Mouse (Mus musculus) frontal cortex, adult (tissue): ENCODE results near the gene Babam2.
"Not testable (repeated sequence)": the region's sequence is repeated elsewhere in the genome, so short reads cannot be mapped to it uniquely, and the experiment has no call there.

Experiments
- ATAC-seq: cut with Nextera tagmentation; 2 replicates; pipeline ENCODE4 v1.9.2; 2017; ENCODE audit warnings: mild to moderate bottlenecking, moderate library complexity, mixed read lengths; ENCODE audit not compliant: low TSS enrichment

The Babam2 gene

DNA sequence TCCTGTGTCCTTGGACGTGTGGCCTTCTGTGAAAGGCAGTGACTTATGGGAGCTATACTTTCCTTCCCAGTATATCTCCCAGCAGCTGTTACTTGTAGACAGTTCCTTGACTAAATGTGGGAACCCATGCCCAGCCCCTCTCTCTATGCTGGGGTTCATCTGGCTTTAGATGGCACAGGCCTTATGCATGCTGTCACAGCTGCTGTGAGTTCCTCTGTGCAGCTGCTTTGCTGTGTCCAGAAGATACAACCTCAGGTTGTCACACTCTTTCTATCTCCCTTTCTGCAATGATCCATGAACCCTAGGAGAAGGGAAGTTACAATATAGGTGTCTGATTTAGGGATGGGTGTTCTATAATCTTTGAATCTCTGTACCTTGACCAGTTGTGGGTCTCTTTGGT, 132.1 kb downstream of the Babam2 start:
- no peak for ATAC-seq

GRCm38 (mm10) chr5:31831587-31831986, 134.1 kb downstream of the Babam2 start:
- ATAC-seq = no peak

GRCm38 (mm10) chr5:31835691-31836090, 138.2 kb downstream of the Babam2 start:
- ATAC-seq = no peak

DNA sequence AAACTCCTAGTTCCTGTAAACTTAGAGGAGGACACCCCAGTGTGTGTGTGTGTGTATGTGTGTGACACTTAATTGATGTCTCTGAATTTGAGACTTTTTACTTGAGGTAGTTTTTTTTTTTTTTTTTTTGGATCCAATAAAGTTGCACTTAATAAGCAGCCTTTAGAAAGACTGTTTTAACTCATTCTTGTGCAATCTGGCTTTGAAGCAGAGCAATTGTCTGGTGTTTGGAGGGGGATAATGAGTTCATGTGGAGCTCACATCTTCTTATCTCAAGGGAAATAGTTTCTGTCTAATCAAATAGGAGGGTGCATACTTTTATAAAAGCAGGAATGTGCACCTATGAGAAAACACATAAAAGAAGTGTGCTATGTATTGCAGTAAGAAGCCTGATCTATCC, 142.5 kb downstream of the Babam2 start:
- no peak for ATAC-seq

DNA sequence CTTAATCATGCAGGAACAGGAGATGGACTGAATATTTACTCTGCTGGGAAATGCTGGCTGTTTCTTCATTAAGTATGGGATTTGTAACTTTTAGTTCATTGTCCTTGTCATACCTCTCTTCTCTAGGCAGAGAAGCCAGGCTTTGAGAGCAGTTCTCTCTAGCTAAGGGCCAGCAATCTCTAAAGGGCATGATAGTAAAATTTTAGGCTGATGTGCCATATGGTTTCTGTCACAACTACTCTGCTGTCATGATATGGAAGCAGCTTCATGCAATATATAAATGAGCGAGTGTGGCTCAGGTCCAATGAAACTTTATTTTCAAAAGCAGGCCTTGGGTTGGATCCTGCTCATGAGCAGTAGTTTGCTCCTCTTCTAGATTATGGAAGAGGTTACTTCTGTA, 142.9 kb downstream of the Babam2 start:
- ATAC-seq = no peak

DNA sequence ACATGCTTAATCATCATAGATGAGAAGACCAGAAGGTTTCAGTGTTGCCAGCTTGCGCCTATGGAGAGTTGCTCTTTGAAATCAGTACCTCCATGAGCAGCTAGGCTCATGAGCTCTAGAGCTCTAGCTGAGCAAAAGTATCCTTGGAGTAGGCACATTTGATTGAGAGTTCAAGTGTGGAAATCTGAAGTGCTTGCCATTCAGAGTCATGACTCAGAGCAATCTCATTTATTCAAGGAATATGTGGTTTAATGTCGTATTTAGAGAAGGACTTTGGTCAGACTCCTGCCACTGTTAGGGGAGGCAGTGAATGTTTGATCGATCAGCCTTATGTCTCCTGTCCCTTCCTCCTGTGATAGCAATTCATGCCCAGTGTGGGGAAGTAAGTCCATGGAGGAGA, 147.4 kb downstream of the Babam2 start:
- ATAC-seq = no peak

- no peak for ATAC-seq
Observed at GRCm38 (mm10) chr5:31846971-31847370, 149.5 kb downstream of the Babam2 start.

GRCm38 (mm10) chr5:31848995-31849394, 151.5 kb downstream of the Babam2 start:
- ATAC-seq = no peak

DNA sequence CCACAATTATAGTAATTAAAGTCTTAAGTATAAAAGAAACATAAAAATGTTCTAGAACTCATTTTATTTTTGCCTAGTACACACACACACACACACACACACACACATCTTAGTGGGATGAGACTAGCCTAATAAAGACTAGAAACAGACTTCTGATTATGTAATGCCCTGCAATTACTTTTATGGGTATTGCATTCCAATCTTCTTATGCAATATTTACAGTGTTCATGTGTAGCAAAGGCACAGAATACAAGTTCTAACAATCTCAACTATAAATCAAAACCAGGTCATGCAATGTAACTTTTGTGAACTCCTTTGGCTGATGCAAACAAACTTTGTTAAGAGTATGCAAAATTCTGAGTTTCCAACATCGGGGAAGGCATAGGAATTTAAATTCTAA, 155.3 kb downstream of the Babam2 start:
- ATAC-seq = no peak

DNA sequence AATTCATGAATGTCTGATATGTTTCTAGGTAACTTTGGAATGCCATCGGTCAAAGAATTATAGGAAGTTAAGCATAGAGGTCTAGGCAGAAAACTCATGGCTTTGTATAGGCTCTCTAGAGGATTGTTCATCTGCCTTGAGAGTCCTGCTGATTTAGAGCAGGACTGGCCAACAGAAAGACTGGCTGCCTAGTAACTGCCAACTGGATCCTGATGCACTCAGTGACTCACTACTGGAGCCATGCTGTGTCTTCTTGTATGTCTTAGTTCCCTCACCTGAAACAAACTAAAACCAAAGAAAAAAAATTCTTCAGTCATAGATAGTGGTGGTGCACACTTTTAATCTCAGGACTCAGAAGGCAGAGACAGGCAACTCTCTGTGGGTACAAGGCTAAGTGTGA, 156.3 kb downstream of the Babam2 start:
- ATAC-seq = no peak

GRCm38 (mm10) chr5:31858877-31859276, 161.4 kb downstream of the Babam2 start:
- ATAC-seq = not testable (repeated sequence)

GRCm38 (mm10) chr5:31860426-31860825, 162.9 kb downstream of the Babam2 start:
- ATAC-seq = no peak

DNA sequence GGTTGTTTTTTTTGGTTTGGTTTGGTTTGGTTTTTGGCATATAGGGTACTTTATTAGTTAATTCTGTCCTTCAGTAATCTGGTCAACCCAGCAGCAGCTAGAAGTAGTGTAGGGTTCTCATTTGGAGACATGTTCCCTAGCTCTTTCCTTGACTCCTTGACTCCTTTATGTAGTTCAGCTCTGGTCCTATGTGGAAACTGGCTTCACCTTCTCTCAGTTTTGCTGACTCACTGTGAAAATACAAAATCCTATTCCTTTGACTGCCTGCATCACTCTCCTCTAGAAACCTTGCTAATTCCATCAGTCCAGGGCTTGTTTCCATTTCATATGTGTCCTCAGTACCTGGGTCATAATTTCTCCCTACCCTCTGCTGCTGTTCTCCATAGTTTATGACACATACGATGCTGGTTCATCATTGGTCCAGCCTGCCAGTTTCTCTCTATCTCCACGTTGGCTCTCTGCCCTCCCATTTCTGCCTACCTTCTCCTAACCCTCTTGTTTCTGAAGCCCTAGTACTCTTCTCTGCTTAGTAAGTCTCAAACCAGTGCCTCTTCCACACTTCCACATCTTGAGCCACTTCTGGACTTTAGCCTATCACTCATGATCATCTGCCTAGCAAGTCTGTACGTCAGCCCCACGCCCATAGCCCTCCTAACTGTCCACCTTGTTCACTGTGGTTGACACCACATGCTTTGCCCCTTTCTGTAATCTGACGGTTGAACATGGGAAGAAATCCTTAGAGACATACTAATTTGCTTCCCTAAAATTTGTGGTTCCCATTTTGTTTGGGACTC, 163.5 kb downstream of the Babam2 start:
- no peak for ATAC-seq

DNA sequence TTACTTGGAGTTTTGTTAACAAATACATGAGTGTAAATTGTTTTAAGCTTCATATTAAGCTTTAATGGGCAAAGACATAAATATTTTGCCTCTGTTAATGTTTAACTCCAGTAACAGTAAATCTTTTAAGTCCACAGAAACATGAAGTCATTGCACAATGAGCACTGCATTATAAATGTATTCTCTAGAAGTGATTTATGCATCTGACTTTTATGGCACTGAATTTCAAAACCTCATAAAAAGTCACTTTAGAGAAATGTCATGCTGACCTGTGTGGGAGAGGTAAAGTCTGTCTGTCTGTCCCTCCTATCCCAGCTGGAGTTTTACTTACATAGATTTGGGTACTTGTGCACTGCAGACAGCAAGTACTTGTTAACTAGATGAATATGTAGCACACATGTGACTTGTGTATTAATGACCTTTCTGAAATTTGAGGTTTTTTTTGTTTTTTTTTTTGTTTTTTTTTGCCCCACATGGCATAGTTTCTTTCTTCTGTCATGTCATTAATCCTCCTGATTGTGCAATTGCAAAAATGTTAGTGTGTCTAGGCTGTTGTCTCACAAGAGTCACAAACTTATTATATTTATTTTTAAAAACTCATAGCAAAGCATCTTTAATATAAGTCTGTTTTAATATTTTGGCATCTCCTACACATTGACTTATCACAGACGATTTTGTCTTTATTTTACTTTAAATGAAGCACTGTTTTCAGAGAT, 165.4 kb downstream of the Babam2 start:
- no peak for ATAC-seq

DNA sequence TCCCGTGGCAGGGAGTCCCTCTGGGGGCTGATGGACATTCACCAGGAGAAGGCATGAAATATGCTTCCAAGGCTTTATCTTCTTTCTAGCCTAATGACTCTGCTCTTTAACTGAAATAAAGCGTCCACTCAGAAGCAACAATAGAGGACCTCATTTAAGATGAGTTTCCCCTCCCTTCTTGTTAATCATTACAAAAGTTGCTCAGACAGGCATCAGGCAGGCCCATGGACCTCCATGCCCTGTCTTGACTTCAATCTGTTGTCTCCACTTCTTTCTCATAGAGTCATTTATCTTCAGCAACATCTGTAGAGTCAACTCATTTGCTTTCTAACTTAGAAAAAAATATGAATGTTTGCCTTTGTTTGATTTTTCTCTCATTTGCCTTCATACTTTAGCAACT, 166.6 kb downstream of the Babam2 start:
- ATAC-seq = no peak

GRCm38 (mm10) chr5:31866071-31866470, 168.6 kb downstream of the Babam2 start:
- ATAC-seq = no peak

- no peak for ATAC-seq
Observed at GRCm38 (mm10) chr5:31870856-31871520, 173.5 kb downstream of the Babam2 start.

DNA sequence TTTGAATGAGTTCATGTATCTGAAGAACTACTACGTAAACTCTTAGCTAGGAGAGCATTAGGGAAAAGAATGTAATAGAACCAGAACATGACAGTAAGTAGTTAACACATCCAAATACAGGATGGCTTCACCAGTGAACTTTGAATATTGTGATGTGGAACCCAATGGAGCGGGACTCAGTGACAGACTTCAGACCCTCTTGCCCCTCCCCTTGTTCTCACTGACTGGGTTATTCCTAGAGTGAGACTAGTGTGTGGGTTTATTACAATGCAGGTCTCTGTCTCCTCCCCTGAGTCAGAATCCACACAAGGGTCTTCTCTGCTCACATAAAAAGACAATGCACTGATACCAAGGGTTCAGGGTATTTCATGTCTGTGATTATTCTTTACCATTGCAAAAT, 175.8 kb downstream of the Babam2 start:
- no peak for ATAC-seq

DNA sequence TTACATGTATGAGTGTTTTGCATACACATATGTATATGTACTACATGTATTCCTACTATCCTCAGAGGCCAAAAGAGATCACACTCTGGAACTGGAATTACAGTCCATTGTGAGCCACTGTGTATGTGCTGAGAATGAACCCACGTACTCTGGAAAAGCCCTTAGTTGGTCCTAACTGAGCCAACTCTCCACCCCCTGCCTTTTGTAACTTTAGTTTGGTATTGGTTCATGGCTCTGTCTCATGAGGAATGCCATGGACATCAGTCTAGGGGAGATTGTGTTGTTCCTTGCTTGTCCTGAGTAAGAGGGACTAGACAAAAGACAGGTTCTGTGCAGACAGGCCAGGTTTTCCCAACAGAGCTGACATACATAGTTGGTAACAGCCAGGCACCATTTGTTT, 177.1 kb downstream of the Babam2 start:
- no peak for ATAC-seq

DNA sequence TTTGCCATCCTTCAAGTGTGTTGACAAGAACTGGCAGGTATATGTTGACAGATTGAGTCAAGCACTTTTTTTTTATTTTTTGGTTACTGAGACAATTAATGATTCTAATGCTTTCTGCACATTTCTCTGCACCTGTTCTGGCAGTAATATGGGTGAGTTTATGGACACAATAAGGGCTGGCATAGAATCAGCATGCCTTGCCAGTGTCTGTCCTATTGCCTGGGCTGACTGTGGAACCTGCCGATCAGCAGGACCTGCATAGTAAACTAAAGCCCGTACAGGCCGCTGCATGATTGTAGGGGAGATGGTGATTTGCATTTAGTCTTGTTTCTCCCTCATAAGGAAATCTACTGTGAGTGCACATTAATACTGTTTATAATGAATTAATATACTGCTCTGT, 178.0 kb downstream of the Babam2 start:
- ATAC-seq = no peak

DNA sequence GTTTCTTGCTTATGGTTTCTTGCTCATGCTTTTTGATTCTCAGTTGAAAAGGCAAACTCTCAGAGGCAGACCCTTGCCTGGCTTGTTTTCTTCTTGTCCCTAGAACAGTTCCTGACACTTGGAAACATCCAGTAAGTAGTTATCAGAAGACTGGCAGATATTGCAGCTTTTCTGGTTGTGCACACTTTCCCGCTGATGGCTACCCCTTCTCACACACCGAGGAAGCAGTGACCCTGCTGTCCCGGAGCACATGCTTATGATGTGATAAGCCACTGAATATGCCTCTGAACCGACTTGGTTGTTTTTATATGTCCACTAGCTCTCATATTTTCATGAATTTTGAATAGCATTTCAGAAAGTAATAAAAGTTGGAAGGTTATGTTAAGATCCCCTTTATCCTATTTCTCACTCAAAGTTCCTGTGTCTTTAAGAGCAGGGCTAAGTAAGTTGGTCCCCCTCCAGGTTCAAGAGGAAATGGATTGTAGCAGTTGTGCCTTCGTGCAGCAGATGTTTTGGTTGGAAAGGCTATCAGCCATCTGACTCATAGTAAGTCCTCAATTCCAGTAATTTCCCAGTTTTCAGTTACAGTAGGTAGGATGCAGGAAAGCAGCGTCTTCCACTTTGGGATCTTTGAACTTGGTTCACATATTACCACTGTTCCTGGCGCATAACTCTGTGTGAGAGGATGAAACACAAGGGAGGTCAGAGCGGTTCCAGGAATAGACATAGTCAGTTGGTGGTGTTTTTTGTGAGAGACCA, 178.9 kb downstream of the Babam2 start:
- ATAC-seq = no peak

DNA sequence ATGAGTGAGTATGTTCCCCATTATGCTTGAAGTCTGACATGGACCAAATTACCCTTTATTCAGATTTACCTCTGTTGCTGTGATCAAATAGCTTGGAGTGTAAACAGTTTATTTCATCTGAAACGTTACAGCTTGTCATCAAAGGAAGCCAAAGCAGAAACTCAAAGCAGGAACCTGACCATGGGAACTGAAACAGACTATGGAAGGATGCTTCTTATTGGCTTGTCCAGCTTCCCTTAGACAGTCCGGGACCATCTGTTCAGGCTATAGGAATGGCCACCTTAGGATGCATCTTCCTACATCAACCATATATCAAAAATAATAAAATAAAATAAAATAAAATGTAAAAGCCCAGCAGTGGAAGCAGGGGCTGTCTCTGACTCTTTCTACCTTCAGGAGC, 183.0 kb downstream of the Babam2 start:
- ATAC-seq = no peak
